Mouse (Mus musculus): ENCODE results near the gene Vdr.
A peak's percentile ranks its signal among the peaks of the same experiment; 100 is the strongest.
"Not testable (repeated sequence)": the region's sequence is repeated elsewhere in the genome, so short reads cannot be mapped to it uniquely, and the experiment has no call there.

The Vdr gene

GRCm38 (mm10) chr15:97878696-97879328, 31.6 kb downstream of the Vdr start:
- DNase-seq: no peak

GRCm38 (mm10) chr15:97875784-97876183, 34.6 kb downstream of the Vdr start:
- no peak for DNase-seq

GRCm38 (mm10) chr15:97873717-97874116, 36.7 kb downstream of the Vdr start:
- no peak for DNase-seq

- no peak for DNase-seq
These were observed 38.3 kb downstream of the Vdr start for GRCm38 (mm10) chr15:97872161-97872560.

GRCm38 (mm10) chr15:97871055-97872030, 39.1 kb downstream of the Vdr start:
- DNase-seq: no peak

GRCm38 (mm10) chr15:97870116-97870515, 40.3 kb downstream of the Vdr start:
- DNase-seq: not testable (repeated sequence)

- no peak for DNase-seq
These were observed 41.4 kb downstream of the Vdr start for GRCm38 (mm10) chr15:97868985-97869384.

GRCm38 (mm10) chr15:97865988-97866387, 44.4 kb downstream of the Vdr start:
- DNase-seq: no peak

- DNase-seq: no peak
These were observed 45.3 kb downstream of the Vdr start for GRCm38 (mm10) chr15:97865175-97865574.

GRCm38 (mm10) chr15:97864361-97865045, 45.9 kb downstream of the Vdr start:
- no peak for DNase-seq

- no peak for DNase-seq
These were observed 46.9 kb downstream of the Vdr start for GRCm38 (mm10) chr15:97863494-97863881.

- DNase-seq: no peak
These were observed 47.4 kb downstream of the Vdr start for GRCm38 (mm10) chr15:97862881-97863493.

- no peak for DNase-seq
These were observed 50.1 kb downstream of the Vdr start for GRCm38 (mm10) chr15:97860353-97860752.

GRCm38 (mm10) chr15:97858431-97858830, 52.0 kb downstream of the Vdr start:
- no peak for DNase-seq

- no peak for DNase-seq
These were observed 55.9 kb downstream of the Vdr start for GRCm38 (mm10) chr15:97854551-97854950.

- DNase-seq: no peak
These were observed 56.4 kb downstream of the Vdr start for GRCm38 (mm10) chr15:97854059-97854458.

GRCm38 (mm10) chr15:97852291-97852690, 58.1 kb downstream of the Vdr start:
- DNase-seq: no peak

- no peak for DNase-seq
These were observed 59.4 kb downstream of the Vdr start for GRCm38 (mm10) chr15:97851011-97851410.

- peak; percentile 67 to 70 for DNase-seq
These were observed 60.0 kb downstream of the Vdr start for GRCm38 (mm10) chr15:97850441-97850840.

GRCm38 (mm10) chr15:97849116-97849911, 61.1 kb downstream of the Vdr start:
- DNase-seq: peak; percentile 90 to 92

- DNase-seq: no peak
These were observed 62.6 kb downstream of the Vdr start for GRCm38 (mm10) chr15:97847866-97848265.

GRCm38 (mm10) chr15:97847285-97847684, 63.1 kb downstream of the Vdr start:
- no peak for DNase-seq

Measured in B cell, adult 2 months (primary cell).